Mouse (Mus musculus) adrenal gland, postnatal 36 days (tissue): ENCODE results near the gene Gpr146. TPM values are rescaled to one million over a fixed set of nuclear protein-coding genes. Genes with fewer than 3 reads are reported as not detected.
"Not testable (repeated sequence)": the region's sequence is repeated elsewhere in the genome, so short reads cannot be mapped to it uniquely, and the experiment has no call there.

Source experiments
- DNase-seq, 2 experiments: peaks; one replicate each; pipeline ENCODE4 v3.0.0; 2021; ENCODE audit warnings: mixed read lengths in 1 of 2
- long read RNA-seq, 2 experiments: library from polyadenylated mRNA; stranded (forward); transcript quantifications; one replicate each; pipeline ENCODE4 v2.0.0; 2021; ENCODE audit warnings: borderline sequencing depth in 2 of 2
- total RNA-seq, 2 experiments: library from RNA; stranded (reverse); gene quantifications; 2 replicates each; pipeline ENCODE4 v1.2.3; 2021

Gene Gpr146
- 10 to 100 TPM; 15.2 to 17.9 TPM for total RNA-seq
- long read RNA-seq, experiment 1, full-length matches to known transcripts = 11 of 14 reads
- long read RNA-seq, experiment 1, partial matches to known transcripts = 0 of 14 reads
- long read RNA-seq, experiment 1, other reads (novel, unspliced or antisense) = 3 of 14 reads
- long read RNA-seq, experiment 2, full-length matches to known transcripts = 5 of 5 reads
- long read RNA-seq, experiment 2, partial matches to known transcripts = 0 of 5 reads
- long read RNA-seq, experiment 2, other reads (novel, unspliced or antisense) = 0 of 5 reads

DNA sequence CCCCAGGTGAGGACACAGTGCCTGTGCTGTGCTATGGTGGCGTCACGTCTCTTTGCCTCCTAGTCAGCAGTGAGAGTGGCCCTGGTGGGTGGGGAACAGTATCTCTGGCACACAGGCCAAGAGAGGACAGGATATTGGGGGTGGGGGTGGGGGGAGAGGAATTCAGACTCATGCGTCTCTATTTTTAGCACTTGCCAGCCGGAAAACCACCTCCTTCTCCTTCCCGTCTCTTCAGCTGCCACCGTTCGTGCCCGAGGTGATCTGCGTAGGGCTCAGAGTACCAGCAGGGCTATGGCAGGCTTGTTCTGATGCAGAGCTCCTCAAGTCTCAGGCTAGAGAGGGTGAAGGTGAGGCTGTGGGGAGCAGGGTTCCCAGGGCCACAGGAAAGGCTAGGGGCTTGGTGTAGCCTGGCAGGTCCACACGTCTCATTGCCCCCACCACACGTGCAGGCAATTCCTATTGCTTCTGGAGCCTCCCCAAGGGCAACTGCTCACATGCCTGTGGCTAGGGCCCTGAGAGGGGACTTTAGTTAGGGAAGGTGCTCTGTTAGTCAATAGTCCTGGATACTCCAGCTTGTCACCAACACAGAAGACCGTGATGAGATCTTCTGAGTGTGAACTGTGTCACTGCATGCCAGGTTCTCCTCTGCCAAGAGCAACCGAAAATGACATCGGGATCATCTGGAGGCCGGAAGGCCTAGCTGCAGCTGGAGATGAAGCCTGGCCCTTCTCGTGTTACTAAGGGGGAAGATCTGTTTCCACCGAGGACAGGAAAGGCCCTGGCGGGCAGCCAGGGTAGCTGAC lies at the start of gene Gpr146:
Gene Gpr146 (plus strand): TSS at position 230 of the 803 bp plus-strand sequence.
- DNase-seq = peak; percentile 81 to 87

DNA sequence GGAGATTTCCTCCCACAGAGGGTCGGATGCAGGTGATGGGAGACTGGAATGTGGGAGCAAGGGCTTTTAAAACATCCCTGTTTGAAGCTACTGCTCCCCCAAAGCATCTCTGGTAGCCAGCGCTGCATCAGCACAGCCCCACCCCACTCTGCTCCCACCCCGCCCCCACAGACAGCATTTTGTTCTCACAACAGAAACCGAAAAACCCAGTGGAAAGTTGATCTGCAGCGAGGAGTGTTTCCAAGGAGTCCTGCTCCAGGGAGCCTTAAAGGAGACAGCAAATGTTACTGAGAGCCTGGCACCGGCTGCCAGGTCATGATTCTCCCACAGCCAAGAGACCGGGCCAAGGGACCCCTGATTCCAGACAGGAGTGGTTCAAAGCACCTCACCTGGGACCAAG lies 46.7 kb upstream of the Gpr146 start:
- DNase-seq = no peak

DNA sequence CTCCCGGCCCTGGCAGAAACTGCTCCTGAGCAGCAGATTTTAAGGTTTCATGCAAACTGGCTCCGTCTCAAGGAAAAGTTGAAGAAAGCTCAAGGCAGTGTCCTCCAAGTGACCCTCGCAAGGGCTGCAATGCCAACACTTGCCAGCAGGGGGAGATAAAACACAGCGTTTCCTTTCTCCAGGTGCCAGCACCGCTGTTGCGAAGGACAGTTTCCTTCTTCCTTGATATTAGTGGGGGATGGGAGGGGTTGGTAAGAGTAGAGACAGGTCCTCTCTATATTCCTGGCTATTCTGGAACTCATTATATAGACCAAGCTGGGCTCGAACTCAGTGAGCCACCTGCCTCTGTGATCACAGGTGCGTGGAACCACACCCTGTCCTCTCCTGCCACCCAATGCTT lies 45.8 kb upstream of the Gpr146 start:
- DNase-seq = peak; percentile 81 to 84

DNA sequence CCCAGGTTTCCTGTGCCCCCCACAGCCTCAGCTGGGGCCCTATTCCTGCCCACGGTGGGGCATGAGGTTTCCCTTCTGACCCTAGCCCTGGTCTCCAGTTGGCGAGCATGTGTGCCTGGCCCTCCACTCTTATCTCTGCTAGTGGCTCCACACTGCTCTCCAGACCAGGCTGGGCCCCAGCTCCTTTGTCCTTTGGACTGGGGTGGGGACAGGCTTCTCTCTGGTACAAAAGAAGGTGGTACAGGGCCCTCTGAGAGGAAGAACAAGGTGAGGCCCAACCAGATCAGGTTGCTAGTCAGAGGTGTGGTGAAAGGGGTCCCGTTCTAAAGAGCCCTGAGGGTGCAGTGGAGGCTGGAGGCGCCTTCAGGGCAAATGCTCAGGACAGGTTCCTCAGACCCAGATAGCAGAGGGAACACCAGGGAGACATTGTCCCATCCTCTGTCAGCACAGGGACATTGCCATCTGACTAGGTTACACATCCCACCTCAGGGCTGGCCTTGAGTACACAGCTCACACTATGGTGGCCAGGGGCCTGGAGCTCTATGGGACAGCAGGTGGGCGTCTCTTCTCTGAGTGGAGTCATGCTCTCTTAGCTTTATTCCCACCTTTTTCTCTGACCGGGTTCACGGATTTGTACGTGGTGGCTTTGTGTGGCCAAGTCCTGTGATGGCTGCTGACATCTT lies 44.8 kb upstream of the Gpr146 start:
- DNase-seq = no peak

DNA sequence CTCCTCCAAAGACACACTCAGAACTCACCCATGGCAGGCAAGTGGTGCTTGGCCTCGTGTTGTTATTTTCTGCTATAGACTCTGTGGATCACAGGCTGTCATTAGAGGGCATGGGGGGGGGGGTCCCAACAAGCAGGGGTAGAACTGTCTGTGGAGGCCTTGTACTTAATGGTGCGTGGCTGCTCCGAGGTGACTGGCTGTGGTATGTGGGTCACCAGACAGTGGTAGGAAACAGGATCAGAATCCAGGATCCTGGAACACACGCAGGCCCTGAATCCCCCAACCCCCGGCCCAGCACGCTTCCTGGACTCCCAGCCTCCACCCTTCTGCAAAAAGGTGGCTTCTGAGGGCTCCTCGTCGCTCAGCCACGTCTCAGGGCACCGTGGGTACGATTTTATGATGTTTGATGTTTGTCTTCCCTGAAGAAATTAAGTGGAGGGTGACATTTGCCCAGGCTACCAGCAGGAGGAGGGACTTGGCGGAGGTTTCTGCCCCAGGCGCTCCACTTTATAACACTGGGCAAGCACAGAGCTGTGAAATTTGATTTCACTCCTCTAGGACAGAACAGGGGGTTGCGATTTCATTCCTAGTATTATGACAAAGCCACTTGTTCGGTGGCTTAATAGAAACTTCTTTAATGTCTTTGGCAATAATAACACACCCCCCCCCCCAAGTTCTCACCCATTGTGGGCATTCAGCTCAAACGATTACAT lies 44.0 kb upstream of the Gpr146 start:
- no peak for DNase-seq

DNA sequence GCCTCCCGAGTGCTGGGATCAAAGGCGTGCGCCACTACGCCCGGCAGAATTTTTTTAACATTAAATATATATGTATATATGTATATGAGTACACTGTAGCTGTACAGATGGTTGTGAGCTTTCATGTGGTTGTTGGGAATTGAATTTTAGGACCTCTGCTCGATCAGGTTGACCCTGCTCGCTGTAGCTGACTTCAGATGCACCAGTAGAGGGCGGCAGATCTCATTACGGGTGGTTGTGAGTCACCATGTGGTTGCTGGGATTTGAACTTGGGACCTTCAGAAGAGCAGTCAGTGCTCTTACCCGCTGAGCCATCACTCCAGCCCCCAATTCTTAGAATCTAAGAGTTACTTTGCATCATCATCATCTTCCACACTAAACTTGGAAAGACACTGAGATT lies 43.1 kb upstream of the Gpr146 start:
- DNase-seq = not testable (repeated sequence)

DNA sequence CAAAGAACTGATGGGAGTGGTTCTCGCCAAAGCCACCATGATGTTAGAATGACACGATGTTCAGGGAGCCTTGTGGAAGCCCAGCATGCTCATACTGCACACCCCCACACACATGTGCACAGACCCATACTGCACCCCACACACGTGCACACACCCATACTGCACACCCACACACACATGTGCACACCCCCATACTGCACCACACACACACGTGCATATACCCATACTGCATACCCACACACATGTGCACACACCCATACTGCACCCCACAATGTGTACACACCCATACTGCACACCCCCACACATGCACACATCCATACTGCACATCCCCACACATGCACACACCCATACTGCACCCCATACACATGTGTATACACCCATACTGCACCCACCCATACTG lies 41.9 kb upstream of the Gpr146 start:
- no peak for DNase-seq

DNA sequence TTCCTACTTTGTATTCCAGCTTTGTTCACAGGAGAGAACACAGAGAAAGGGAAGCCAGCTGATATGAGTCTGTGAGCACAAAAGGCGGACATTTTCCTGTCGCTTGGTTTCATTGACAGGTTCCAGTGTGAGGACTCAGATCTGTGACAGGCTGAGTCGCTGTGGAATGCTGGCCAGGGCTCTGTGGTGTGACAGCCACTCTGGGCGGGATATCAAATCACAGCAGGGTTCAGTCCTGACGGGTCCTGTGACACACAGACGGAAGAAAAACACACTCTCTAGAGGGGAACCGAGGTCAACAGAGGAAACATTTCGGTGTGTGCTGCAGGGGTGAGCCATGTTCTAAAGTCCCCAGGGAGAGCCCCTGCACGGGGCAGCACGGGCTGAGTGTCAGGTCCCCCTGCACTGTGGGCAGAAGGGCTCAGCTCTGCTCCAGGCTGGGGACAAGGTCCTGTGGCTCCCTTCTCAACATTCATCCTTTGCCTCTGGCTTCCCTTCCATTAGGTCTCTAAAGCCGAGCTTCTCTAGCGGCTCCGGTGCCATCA lies 39.6 kb upstream of the Gpr146 start:
- no peak for DNase-seq

DNA sequence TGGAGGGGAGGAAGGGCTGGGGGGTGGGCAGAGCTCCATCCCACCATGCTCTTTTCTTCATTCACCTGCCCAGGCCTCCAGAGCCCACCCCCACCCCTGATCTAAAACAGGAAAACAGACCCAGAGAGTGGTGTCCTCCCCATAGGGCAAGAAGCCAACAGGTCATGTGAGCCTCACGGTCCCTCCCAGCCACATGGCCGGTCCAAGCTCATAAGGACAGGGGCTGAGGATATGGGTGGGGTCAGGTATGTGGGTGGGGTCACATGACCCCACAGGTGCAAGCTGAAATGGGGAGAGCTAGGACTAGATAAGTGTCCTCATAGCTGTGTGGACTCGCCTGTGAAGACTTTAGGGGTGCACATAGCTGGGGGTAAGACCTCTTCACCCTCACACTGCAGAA lies 39.1 kb upstream of the Gpr146 start:
- no peak for DNase-seq

DNA sequence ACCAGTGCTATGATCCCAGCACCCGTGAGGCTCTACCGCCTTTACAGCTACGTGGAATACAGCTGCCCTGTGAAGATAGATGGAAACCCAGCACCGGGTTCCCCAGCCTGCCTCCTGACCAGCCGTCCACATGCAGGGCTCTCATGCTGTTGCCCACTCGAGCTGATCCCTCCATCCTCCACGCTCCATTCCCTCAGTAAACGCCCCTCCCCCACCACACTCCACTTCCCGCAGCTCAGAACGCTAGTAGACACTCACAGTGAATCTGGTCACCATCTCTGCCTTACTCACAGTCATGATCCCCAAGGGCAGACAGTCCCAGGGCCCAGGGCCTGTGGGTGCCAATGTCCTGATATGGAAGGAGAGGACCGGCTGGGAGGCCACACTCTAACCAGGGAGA lies 38.6 kb upstream of the Gpr146 start:
- DNase-seq = no peak

DNA sequence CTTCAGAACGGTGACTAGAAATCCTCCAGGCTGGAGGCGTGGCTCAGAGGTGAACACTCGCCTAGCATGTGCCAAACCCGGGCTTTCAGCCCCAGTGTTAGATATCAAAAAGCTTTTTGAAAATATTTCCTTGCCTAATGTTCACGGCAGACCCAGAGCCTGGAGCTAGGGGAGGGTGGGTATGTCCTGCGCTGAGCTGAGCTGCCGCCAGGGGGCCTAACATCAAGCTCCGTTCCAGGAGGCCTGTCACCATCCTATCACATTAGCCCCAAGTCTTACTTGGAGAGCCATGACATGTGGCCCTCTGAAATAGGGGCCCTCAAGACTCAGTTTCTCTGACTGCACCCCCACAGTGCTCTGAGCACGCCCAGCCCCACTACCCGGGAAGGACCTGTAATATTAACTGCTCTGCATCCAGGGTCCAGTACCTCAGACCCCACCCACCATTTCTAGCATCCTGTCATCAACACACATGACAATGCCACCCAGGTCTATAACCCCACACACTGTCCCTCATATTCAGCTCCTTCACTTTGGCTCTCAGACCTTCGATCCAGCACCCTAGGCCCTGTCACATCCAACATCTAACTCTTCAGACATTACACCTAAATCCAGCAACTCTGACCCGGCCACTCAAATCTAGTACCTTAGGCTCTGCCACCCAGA lies 33.3 kb upstream of the Gpr146 start:
- peak; percentile 80 to 89 for DNase-seq

DNA sequence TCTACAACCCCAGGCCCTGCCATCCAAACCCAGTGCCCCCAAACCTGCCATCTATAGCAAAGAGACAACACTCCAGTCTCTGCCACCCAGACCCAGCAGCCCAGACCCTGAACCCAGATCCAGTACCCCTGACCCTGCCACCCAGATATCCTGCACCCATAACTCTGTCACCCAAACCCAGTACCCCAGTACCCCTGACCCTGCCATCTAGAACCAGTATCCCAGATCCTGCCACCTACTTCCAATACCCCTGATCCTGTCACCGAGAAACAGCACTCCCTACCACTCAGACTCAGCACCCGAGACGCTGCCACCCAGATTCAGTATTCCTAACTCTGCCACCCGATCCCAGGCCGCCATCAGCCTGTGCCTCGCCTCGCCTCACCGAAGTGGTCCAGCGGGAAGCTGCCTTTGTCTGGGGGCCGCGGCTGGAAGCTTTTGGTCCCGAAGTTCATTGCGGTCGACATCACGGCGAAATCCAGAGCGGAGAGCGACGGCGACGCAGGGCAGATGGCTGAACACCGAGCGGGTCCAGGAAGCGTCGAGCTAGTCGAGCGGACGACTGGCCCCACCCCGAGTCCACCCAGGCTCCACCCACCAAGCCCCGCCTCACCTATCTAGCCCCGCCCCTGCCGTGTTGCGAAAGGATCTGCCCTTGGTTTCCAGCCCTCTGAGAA lies 32.7 kb upstream of the Gpr146 start:
- peak; percentile 97 to 98 for DNase-seq

DNA sequence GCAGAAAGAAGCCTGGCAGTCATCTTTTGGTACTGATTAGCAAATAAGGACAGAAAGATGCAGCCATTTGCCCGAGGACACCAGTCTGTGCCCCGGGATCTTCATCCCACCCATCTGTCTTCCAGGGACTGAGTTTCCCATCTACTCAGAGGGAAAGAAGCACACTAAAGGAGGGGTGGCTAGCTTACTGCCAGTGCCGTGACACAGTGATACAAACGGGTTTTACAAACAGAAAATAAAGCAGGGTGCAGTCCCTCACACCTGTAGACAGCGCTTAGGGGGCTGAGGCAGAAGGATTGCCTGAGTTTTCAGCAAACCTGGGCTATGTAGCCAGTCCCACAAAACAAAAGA lies 32.2 kb upstream of the Gpr146 start:
- no peak for DNase-seq

DNA sequence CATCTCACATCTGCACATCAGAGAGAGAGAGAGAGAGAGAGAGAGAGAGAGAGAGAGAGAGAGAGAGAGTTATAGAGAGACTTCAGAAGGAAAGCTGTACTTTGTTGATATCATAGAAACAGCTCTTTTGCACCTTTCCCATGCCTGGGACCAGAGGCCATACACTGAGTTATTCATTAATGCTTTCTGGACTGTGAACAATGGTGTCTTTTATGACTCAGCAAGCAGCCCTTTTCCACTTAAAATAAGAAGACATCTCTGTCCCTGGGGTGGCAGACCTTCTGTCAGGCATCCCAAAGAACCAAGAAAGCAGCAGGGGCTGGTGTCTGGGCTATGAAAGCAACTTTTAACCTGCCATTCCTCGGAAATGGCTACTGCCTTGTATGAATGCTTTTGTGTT lies 30.3 kb upstream of the Gpr146 start:
- no peak for DNase-seq

DNA sequence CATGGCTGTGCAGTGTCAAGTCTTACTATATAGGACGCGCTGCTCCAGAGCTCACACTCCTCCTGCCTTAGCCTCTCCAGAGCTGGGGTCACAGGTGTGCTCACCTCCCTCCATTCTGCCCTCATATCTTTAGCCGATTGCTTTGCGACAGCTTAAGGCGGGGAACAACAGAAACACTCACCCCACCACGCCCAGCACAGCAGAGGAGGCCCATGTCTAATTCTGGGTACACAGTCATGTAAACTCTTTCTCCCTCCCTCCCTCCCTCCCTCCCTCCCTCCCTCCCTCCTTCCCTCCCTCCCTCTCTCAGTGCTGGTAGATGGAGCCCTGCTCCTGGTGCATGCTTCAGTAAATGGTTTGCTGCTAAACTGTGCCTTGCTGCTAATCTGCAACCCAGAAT lies 27.8 kb upstream of the Gpr146 start:
- DNase-seq = no peak

DNA sequence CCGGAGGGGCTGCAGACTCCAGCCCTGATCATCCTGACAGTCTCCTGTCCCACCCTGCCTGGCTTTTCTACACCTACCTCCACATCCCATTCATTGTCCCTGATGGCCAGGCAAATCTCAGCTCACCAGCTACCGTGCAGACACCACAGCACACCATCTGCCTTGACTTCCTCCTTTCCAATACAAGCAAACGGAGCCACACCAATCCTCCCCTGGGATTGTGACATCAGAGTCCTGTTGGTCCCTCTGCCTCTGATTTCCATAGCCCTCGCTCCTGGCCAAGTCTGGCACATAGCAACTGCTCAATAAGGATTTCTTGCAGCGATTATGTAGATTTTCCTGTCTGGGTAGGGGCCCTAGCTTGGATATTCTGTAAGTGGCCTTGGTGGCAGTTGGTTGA lies 26.4 kb upstream of the Gpr146 start, which contains the start of gene Cox19:
Gene Cox19 (minus strand): TSS at position 285 of the 400 bp plus-strand sequence.
- DNase-seq = no peak

DNA sequence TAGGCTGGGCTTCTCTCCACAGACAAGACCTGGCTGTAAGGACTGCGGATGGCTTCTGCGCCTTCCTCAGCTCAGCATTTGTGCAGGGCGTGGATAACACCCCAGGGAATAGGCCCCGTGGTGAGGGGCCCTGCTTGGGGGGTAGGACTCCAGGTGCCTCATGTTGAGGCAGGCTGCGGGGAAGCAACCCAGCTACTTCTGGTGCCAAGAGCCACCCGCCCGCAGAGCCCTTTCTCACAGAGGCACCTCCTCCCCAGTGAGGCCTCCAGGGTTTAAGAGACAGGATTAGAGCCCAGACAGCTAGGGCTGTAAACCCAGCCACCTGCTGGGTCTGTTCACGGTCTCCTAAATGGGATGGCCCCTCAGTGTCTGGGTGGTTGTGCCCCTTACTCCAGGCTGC lies 25.9 kb upstream of the Gpr146 start:
- no peak for DNase-seq

DNA sequence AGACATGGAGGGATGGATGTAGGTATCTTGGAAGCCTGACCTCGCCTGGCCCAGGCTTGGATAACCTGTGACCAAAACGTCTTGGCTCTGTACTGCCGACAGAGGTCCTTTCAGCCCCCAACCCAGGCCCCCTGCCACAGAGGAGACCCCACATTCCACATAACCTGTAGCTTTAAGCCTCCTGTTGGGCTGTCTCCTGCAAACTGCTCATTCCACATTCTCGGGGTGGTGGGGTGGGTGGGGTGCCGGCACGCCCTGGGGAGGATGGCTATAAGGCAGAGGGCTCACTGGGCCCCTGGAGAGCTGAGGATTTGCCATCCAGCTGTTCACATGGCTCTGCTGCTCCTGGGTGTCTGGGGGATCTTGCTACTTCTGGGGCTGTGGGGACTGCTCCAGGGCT lies 25.2 kb upstream of the Gpr146 start, which contains the start of gene Cyp2w1:
Gene Cyp2w1 (plus strand): TSS at position 301 of the 400 bp plus-strand sequence.
- no peak for DNase-seq

DNA sequence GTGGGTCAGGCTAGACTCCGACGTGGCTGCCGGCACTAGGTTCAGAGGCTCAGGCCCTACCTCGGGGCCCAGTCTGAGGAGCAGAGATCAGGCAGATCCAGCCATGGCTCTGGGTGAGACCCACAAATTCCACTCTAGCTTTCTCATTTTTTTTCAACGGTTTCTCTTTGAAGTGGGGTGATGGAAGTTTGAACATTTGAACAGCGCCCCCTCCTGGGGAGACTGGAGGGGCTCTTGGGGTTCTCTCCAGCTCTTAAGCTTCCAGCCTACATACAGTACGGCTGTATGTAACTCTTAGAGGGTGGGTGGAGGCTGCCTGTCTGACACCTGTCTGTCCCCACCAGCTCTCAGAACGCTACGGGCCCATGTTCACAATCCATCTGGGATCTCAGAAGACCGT lies 24.0 kb upstream of the Gpr146 start:
- DNase-seq = peak in 1 of 2 experiments; percentile 41

DNA sequence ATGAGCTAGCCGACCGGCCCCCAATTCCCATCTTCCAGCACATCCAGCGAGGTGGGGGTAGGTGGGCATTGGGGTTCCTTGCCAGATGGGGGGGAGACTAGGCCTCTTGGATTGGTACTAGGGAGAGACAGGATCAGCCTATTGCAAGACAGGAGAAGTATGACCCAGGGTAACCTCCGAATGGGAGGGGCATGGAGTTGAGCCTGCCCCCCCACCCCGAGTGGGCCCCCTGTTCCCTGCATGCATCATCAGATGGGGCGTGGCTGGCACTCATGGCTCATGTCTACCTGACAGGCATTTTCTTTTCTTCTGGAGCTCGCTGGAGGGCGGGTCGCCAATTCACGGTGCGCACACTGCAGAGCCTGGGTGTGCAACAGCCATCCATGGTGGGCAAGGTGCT lies 23.6 kb upstream of the Gpr146 start:
- no peak for DNase-seq

DNA sequence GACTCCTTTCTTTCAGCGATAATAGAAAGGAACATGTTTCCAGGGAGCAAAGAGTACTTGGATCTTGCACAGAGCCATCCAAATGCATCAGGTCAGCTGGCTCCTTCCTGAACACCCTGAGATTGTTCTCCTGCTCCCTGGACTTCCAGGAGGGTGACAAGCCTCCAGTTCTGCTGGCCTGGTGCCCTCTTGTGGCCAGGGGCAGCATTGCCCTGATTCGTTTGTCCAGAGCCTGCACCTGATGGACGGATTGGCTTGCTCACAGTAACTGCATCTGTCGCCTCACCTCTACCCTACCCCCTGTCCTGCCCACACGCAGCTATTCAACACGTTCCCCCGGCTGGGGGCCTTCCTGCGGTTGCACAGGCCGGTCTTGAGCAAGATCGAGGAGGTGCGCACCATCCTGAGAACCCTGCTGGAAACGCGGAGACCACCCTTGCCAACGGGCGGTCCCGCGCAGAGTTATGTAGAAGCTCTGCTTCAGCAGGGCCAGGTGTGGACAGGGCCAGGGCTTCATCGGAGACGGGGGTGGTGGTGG lies 22.2 kb upstream of the Gpr146 start:
- DNase-seq = peak; percentile 88 to 91
